Mouse (Mus musculus) bone marrow macrophage, adult 2 months (primary cell): ENCODE measurements around the gene Scpep1.
"Not testable (repeated sequence)": the region's sequence is repeated elsewhere in the genome, so short reads cannot be mapped to it uniquely, and the experiment has no call there.

Experiments used
- CTCF ChIP-seq: IDR thresholded peaks from 2 replicates; pipeline ENCODE4 v1.5.1; 2012; ENCODE audit warnings: low read depth, mild to moderate bottlenecking, low read length, moderate library complexity
- POLR2A ChIP-seq: IDR thresholded peaks from 2 replicates; pipeline ENCODE4 v1.6.1; 2012; ENCODE audit warnings: mild to moderate bottlenecking, low read depth, low read length, borderline replicate concordance

DNA sequence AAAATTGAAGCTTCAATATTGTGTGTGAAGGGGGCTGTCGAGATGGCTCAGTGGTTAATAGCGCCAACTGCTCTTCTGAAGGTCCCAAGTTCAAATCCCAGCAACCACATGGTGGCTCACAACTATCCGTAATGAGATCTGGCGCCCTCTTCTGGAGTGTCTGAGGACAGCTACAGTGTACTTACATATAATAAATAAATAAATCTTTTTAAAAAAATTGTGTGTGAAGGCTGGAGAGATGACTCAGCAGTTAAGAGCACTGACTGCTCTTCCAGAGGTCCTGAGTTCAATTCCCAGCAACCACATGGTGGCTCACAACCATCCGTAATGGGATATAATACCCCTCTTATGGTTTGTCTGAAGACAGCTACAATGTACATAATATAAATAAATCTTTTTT, 42.1 kb upstream of the Scpep1 start:
- TF ChIP-seq CTCF, result 0 out of 2 replicates have a peak, but pooled peaks have one; percentile 23
- not testable (repeated sequence) for TF ChIP-seq POLR2A
